Mouse (Mus musculus) liver, embryonic 14.5 days (tissue): ENCODE measurements around the gene Mtfr1l. TPM values are rescaled to one million over a fixed set of nuclear protein-coding genes. Genes with fewer than 3 reads are reported as not detected.

ENCODE experiments used
- ATAC-seq: fragments of 200-750 bp; cut with Nextera tagmentation; 2 replicates; pipeline ENCODE4 v1.8.0; 2017; ENCODE audit warnings: moderate number of reproducible peaks, mild to moderate bottlenecking, moderate library complexity; ENCODE audit not compliant: insufficient read depth
- DNase-seq, 3 experiments: peaks; one replicate each; pipeline ENCODE4 v3.0.0-alpha.2; 2012 to 2013; ENCODE audit warnings: low read depth in 3 of 3, low spot score in 3 of 3
- H3K27ac ChIP-seq: fragments of 300-500 bp; sonication (generic); 2 replicates; pipeline ENCODE4 v1.5.1; 2014; ENCODE audit warnings: moderate library complexity, mild to moderate bottlenecking, control low read depth, inconsistent platforms
- H3K27me3 ChIP-seq: fragments of 300-500 bp; sonication (generic); 2 replicates; pipeline ENCODE4 v1.6.1; 2014; ENCODE audit warnings: mild to moderate bottlenecking, low read length, moderate library complexity; ENCODE audit not compliant: control insufficient read depth, insufficient read depth
- H3K36me3 ChIP-seq: fragments of 300-500 bp; sonication (generic); replicated peaks from 2 replicates; pipeline ENCODE4 v1.6.1; 2014; ENCODE audit warnings: low read depth; ENCODE audit not compliant: control insufficient read depth, insufficient read depth
- H3K4me1 ChIP-seq, 2 experiments: fragments of 200-500 bp in 1 of 2; fragments of 300-500 bp in 1 of 2; sonication (generic) in 1 of 2; replicated peaks; 2 replicates each; pipeline ENCODE4 v1.6.1; 2012 to 2014; ENCODE audit warnings: antibody characterized with exemption in 1 of 2, inconsistent platforms in 1 of 2, low read length in 1 of 2; ENCODE audit not compliant: control insufficient read depth in 2 of 2, insufficient read depth in 2 of 2
- H3K4me2 ChIP-seq: fragments of 300-500 bp; sonication (generic); 2 replicates; pipeline ENCODE4 v1.6.1; 2014; ENCODE audit warnings: low read depth, mild to moderate bottlenecking, control low read depth, moderate library complexity
- H3K4me3 ChIP-seq, 2 experiments: fragments of 200-500 bp in 1 of 2; fragments of 300-500 bp in 1 of 2; sonication (generic) in 1 of 2; 2 replicates each; pipeline ENCODE4 v1.5.1; 2012 to 2014; ENCODE audit warnings: low read depth in 2 of 2, low read length in 2 of 2, mild to moderate bottlenecking in 2 of 2, control low read depth in 1 of 2, inconsistent platforms in 1 of 2, moderate library complexity in 1 of 2; ENCODE audit not compliant: insufficient read depth in 1 of 2
- H3K9ac ChIP-seq: fragments of 300-500 bp; sonication (generic); replicated peaks from 2 replicates; pipeline ENCODE4 v1.6.1; 2014; ENCODE audit warnings: mild to moderate bottlenecking, control low read depth, moderate library complexity
- H3K9me3 ChIP-seq: fragments of 300-500 bp; sonication (generic); 2 replicates; pipeline ENCODE4 v1.6.1; 2016; ENCODE audit warnings: low read length, mixed read lengths; ENCODE audit not compliant: control insufficient read depth
- CTCF ChIP-seq: IDR thresholded peaks from 2 replicates; pipeline ENCODE4 v1.5.1; 2016; ENCODE audit warnings: antibody characterized with exemption, low read depth, control low read depth
- EP300 ChIP-seq: IDR thresholded peaks from 2 replicates; pipeline ENCODE4 v1.6.1; 2016; ENCODE audit warnings: antibody characterized with exemption, low read depth
- WGBS: fragments of 180-500 bp; shearing (Covaris S2); extraction: QIAGEN DNeasy Blood & Tissue Kit; methylation state at CpG from one replicate; pipeline ENCODE4 v1.1.7; 2014; ENCODE audit not compliant: insufficient replicate concordance; 5-methylcytosine and 5-hydroxymethylcytosine counted together
- polyA plus RNA-seq, 2 experiments: library from polyadenylated mRNA; depleted of rRNA in 1 of 2; stranded (reverse) in 1 of 2; unstranded in 1 of 2; fragments of >200 nt; fragmentation: Nextera tagmentation in 1 of 2; extraction: Ambion mirVana in 1 of 2; gene quantifications; 2 replicates each; pipeline versions ENCODE4 v1.2.1 to v1.2.3; 2012 to 2014

The Mtfr1l gene
- polyA plus RNA-seq, 2 experiments: 28.4 to 41.6 TPM

DNA sequence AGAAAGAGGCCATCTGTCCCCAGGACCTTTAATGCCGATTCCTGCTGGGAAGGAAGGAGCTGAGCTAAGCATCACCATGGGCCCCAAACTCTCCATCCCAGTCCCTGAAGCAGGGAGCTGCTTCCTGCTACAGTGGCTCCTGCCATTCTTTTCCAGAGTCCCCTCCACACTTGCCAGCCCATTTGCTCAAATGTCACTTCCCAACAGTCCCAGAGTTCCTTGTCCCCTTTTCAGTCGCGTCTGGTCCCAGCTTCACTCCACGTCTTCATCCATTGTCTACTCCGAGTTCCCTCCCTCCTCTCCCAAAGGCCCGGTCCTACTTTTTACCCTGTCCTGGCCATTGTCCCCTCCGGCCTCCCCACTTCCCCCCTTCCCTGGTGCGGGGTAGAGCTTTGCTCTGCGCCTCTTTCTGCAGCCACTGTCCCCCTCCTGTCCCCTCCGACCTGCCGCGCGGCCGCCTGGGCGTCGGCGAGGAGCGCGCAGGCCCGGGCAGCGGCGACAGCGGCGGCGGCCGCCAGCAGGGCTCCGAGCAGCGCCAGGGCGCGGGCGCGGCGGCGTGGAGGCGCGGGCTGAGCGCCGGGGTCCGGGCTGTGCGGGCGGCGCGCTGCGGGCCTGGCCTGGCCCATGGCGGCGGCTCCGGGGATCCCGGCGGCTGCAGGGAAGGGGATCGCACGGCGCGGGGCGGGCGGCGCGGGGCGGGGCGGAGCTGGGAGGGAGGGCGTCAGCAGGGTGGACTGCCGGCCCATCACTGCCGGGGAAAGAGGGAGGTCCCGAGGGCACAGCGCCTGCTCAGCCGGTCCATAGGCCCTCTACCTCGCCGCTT lies 16.5 kb upstream of the Mtfr1l start, which contains the start of gene Selenon:
Gene Selenon, minus strand, starts transcription at position 673 of the 823 bp plus-strand sequence.
- whole genome bisulfite sequencing: 2% methylated on average over 65 of the region's 67 CpGs
- no peak for TF ChIP-seq CTCF
- TF ChIP-seq EP300: no peak

DNA sequence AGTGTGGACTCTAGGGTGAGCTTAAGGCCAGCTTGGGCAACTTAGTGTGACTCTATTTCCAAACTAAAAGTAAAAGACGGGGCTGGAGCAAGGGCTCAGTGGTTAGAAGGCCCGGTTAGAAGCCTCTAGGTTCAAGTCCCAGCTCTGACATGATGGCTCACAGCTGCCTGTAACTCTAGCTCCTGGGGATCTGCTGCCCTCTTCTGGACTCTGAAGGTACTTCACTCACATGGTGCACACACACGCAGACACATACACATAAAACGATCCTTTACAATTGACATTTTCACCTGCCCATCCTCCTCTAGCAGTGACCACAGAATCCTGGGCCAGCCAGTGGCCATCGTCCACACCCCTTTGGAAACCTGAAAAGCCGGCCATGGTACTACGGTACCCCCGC lies 14.7 kb upstream of the Mtfr1l start:
- Histone ChIP-seq H3K36me3 (no peaks in the 10 kb centered on the region), H3K27me3 (no peaks in the 10 kb centered on the region), H3K9ac (no peak overlapping the region), H3K4me3 (no peak overlapping the region), H3K4me1 (peaks cover 7 to 14% of the 10 kb centered on the region in 2 experiments), H3K27ac (no peak overlapping the region), H3K4me2 (no peak overlapping the region), H3K9me3 (peaks cover 3% of the 10 kb centered on the region; the same call in 1 of the 2 replicates)
- TF ChIP-seq EP300: no peak
- TF ChIP-seq CTCF: peak; percentile 49
- DNase-seq (no peak), ATAC-seq (no peak)
- 90% methylated on average over 8 of the region's 8 CpGs for WGBS

More for the DNA sequence above, 16.5 kb upstream of the Mtfr1l start, which contains the start of gene Selenon:
- ATAC-seq (peak; percentile 70), DNase-seq (no peak)
- Histone ChIP-seq H3K27me3 (no peaks in the 10 kb centered on the region), H3K4me3 (peak within 1 kb of the TSS; percentile 53 to 70), H3K4me1 (peaks cover 7 to 14% of the 10 kb centered on the region in 2 experiments), H3K9me3 (peaks cover 3% of the 10 kb centered on the region; the same call in 1 of the 2 replicates), H3K9ac (peak within 1 kb of the TSS; percentile 47), H3K36me3 (no peaks in the 10 kb centered on the region), H3K27ac (no peak within 1 kb of the TSS), H3K4me2 (peak within 1 kb of the TSS; percentile 67)

DNA sequence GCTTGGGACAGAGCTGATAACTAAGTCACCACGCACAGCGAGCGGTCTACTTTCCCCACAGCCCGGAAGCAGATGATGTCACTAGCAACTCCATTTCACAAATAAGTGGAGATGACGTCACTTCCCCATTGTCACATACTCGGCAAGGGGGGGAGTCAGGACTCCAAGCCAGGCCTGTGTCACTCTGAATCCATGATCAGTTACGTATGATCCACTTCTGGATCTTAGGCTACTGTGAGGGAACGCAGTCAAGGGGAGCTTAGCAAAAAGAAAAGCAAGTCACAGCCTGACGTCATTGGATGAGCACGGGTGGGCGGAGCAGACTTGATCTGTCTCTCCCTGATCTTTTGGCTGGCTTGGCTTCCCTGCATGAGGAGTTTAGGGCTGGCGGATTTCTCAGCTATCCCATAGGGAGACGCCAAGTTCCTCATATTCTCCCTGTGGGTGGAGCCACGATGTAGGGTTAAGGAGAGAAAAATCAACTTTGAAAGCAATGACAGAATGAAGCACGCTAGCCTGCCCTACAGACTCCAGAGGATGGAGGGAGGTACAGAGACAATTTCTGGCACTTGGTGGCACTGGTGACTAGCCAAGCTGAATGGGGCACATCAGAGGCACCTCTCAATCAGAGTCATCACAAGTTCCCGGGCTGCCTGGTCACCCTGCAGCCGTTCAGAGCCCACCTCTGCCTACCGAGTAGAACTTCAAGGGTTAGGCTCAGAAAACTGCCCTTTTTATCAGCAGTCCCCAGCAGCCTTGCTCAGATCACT lies 13.2 kb upstream of the Mtfr1l start:
- DNase-seq (peak in 2 of 3 experiments; percentile 37 to 47), ATAC-seq (peak; percentile 36; the same call in 1 of the 2 replicates)
- WGBS: 39% methylated on average over 18 of the region's 18 CpGs
- Histone ChIP-seq H3K4me1 (peaks cover 7 to 14% of the 10 kb centered on the region in 2 experiments), H3K27ac (no peak overlapping the region), H3K4me2 (peak overlapping the region; percentile 26; the same call in 1 of the 2 replicates), H3K4me3 (no peak overlapping the region), H3K36me3 (no peaks in the 10 kb centered on the region), H3K9me3 (peaks cover 3% of the 10 kb centered on the region; the same call in 1 of the 2 replicates), H3K27me3 (no peaks in the 10 kb centered on the region), H3K9ac (no peak overlapping the region)
- no peak for TF ChIP-seq CTCF
- TF ChIP-seq EP300: no peak

GRCm38 (mm10) chr4:134546814-134547705 lies 11.9 kb upstream of the Mtfr1l start:
- no peak for TF ChIP-seq EP300
- TF ChIP-seq CTCF: no peak
- peaks cover 3% of the 10 kb centered on the region; the same call in 1 of the 2 replicates for H3K9me3 ChIP-seq
- H3K27me3 ChIP-seq: no peaks in the 10 kb centered on the region
- 64% methylated on average over 9 of the region's 9 CpGs for WGBS
- no peak overlapping the region for H3K27ac ChIP-seq
- H3K4me3 ChIP-seq: no peak overlapping the region
- H3K4me1 ChIP-seq: peaks cover 4 to 12% of the 10 kb centered on the region in 2 experiments; a peak in 3 of 4 replicates
- H3K9ac ChIP-seq: no peak overlapping the region
- DNase-seq (no peak), ATAC-seq (no peak)
- H3K4me2 ChIP-seq: no peak overlapping the region
- no peaks in the 10 kb centered on the region for H3K36me3 ChIP-seq
